Mouse (Mus musculus) MEL (cell line): Measurements from ENCODE around the gene Stab2. TPM values are rescaled to one million over a fixed set of nuclear protein-coding genes. Genes with fewer than 3 reads are reported as not detected.

Experiments used
- DNase-seq: peaks from one replicate; pipeline ENCODE4 v3.0.0; 2011; ENCODE audit warnings: low read depth, low spot score
- H3K27ac ChIP-seq: 2 replicates; pipeline ENCODE4 v1.5.1; 2012; ENCODE audit warnings: low read depth, mild to moderate bottlenecking, control low read depth, low read length, moderate library complexity; ENCODE audit not compliant: control insufficient read depth
- H3K27me3 ChIP-seq, 2 experiments: fragments of 150-350 bp in 1 of 2; sonication (generic) in 1 of 2; 2 replicates each; pipeline ENCODE4 v1.6.1; 2012; ENCODE audit warnings: low read length in 2 of 2, mild to moderate bottlenecking in 2 of 2, improper control_type of control experiment in 1 of 2, moderate library complexity in 1 of 2; ENCODE audit not compliant: insufficient read depth in 2 of 2, control insufficient read depth in 1 of 2
- H3K36me3 ChIP-seq, 2 experiments: 2 replicates each; pipeline ENCODE4 v1.6.1; 2012 to 2014; ENCODE audit warnings: low read length in 2 of 2, improper control_type of control experiment in 1 of 2, inconsistent platforms in 1 of 2, mild to moderate bottlenecking in 1 of 2; ENCODE audit not compliant: insufficient read depth in 2 of 2, control insufficient read depth in 1 of 2
- H3K4me1 ChIP-seq, 2 experiments: fragments of 150-350 bp in 1 of 2; sonication (generic) in 1 of 2; 2 replicates each; pipeline ENCODE4 v1.6.1; 2012; ENCODE audit warnings: low read length in 2 of 2, improper control_type of control experiment in 1 of 2, mild to moderate bottlenecking in 1 of 2; ENCODE audit not compliant: insufficient read depth in 2 of 2, control insufficient read depth in 1 of 2
- H3K4me3 ChIP-seq, 2 experiments: fragments of 150-350 bp in 1 of 2; sonication (generic) in 1 of 2; 2 replicates each; pipeline ENCODE4 v1.5.1; 2012; ENCODE audit warnings: low read depth in 2 of 2, low read length in 2 of 2, mild to moderate bottlenecking in 2 of 2, moderate library complexity in 2 of 2, control low read depth in 1 of 2, improper control_type of control experiment in 1 of 2; ENCODE audit not compliant: control insufficient read depth in 1 of 2, insufficient read depth in 1 of 2
- H3K79me2 ChIP-seq: 2 replicates; pipeline ENCODE4 v1.6.1; 2012; ENCODE audit warnings: mild to moderate bottlenecking, low read length, moderate library complexity; ENCODE audit not compliant: control insufficient read depth, poor library complexity, insufficient read depth
- H3K9ac ChIP-seq: 2 replicates; pipeline ENCODE4 v1.6.1; 2012; ENCODE audit warnings: low read depth, mild to moderate bottlenecking, control low read depth, low read length, moderate library complexity; ENCODE audit not compliant: control insufficient read depth, poor library complexity, severe bottlenecking
- H3K9me3 ChIP-seq: fragments of 150-350 bp; sonication (generic); replicated peaks from 2 replicates; pipeline ENCODE4 v1.6.1; 2012; ENCODE audit warnings: mild to moderate bottlenecking, low read length, improper control_type of control experiment, moderate library complexity; ENCODE audit not compliant: insufficient read depth
- BHLHE40 ChIP-seq: IDR thresholded peaks from 2 replicates; pipeline ENCODE4 v1.6.1; 2012; ENCODE audit warnings: low read depth, mild to moderate bottlenecking, inconsistent platforms, low read length, improper control_type of control experiment, borderline replicate concordance
- CHD1 ChIP-seq: IDR thresholded peaks from 2 replicates; pipeline ENCODE4 v1.6.1; 2012; ENCODE audit warnings: low read depth, mild to moderate bottlenecking, inconsistent platforms, low read length, improper control_type of control experiment
- CHD2 ChIP-seq: IDR thresholded peaks from 2 replicates; pipeline ENCODE4 v1.6.1; 2011; ENCODE audit warnings: low read length, improper control_type of control experiment
- CTCF ChIP-seq, 3 experiments: IDR thresholded peaks in 2 of 3; conservative IDR thresholded peaks in 1 of 3; 2 replicates each; pipeline ENCODE4 v1.5.1; 2011 to 2012; ENCODE audit warnings: low read length in 3 of 3, low read depth in 2 of 3, mild to moderate bottlenecking in 2 of 3, improper control_type of control experiment in 1 of 3, inconsistent platforms in 1 of 3, mixed read lengths in 1 of 3, moderate library complexity in 1 of 3; ENCODE audit not compliant: control insufficient read depth in 1 of 3, insufficient read depth in 1 of 3, poor library complexity in 1 of 3, severe bottlenecking in 1 of 3
- E2F4 ChIP-seq: IDR thresholded peaks from 2 replicates; pipeline ENCODE4 v1.6.1; 2011; ENCODE audit warnings: low read depth, low read length, improper control_type of control experiment, borderline replicate concordance
- ELF1 ChIP-seq: IDR thresholded peaks from 2 replicates; pipeline ENCODE4 v1.6.1; 2014; ENCODE audit warnings: low read depth, mild to moderate bottlenecking, inconsistent platforms, low read length, improper control_type of control experiment, moderate library complexity
- EP300 ChIP-seq, 2 experiments: IDR thresholded peaks; 2 replicates each; pipeline ENCODE4 v1.6.1; 2011; ENCODE audit warnings: improper control_type of control experiment in 2 of 2, low read length in 2 of 2, low read depth in 1 of 2, mild to moderate bottlenecking in 1 of 2
- GABPA ChIP-seq: IDR thresholded peaks from 2 replicates; pipeline ENCODE4 v1.6.1; 2012; ENCODE audit warnings: low read depth, mild to moderate bottlenecking, inconsistent platforms, low read length, improper control_type of control experiment, moderate library complexity
- JUND ChIP-seq: IDR thresholded peaks from 2 replicates; pipeline ENCODE4 v1.6.1; 2011; ENCODE audit warnings: low read depth, mild to moderate bottlenecking, improper control_type of control experiment, low read length
- MAFK ChIP-seq: IDR thresholded peaks from 2 replicates; pipeline ENCODE4 v1.6.1; 2011; ENCODE audit warnings: low read depth, mild to moderate bottlenecking, low read length, improper control_type of control experiment, borderline replicate concordance
- MAX ChIP-seq: IDR thresholded peaks from 2 replicates; pipeline ENCODE4 v1.6.1; 2011; ENCODE audit warnings: low read length, improper control_type of control experiment
- MEF2A ChIP-seq: IDR thresholded peaks from 2 replicates; pipeline ENCODE4 v1.6.1; 2014; ENCODE audit warnings: low read depth, mild to moderate bottlenecking, inconsistent platforms, low read length, improper control_type of control experiment; ENCODE audit not compliant: poor library complexity, insufficient replicate concordance, severe bottlenecking; ENCODE audit errors: extremely low read depth
- MYB ChIP-seq: IDR thresholded peaks from 2 replicates; pipeline ENCODE4 v1.6.1; 2011; ENCODE audit warnings: mild to moderate bottlenecking, low read depth, low read length, improper control_type of control experiment
- NRF1 ChIP-seq: IDR thresholded peaks from 2 replicates; pipeline ENCODE4 v1.6.1; 2014; ENCODE audit warnings: low read depth, mild to moderate bottlenecking, inconsistent platforms, low read length, improper control_type of control experiment, moderate library complexity; ENCODE audit not compliant: poor library complexity, insufficient read depth, severe bottlenecking
- POLR2AphosphoS2 ChIP-seq: IDR thresholded peaks from 2 replicates; pipeline ENCODE4 v1.6.1; 2011; ENCODE audit warnings: low read length, improper control_type of control experiment
- SIN3A ChIP-seq: IDR thresholded peaks from 2 replicates; pipeline ENCODE4 v1.6.1; 2012; ENCODE audit warnings: low read length, improper control_type of control experiment, inconsistent platforms
- TBP ChIP-seq: IDR thresholded peaks from 2 replicates; pipeline ENCODE4 v1.8.0; 2011; ENCODE audit warnings: low read depth, low read length, improper control_type of control experiment
- UBTF ChIP-seq: IDR thresholded peaks from 2 replicates; pipeline ENCODE4 v1.6.1; 2012; ENCODE audit warnings: low read depth, mild to moderate bottlenecking, inconsistent platforms, low read length, improper control_type of control experiment, moderate library complexity, borderline replicate concordance; ENCODE audit not compliant: insufficient read depth
- USF1 ChIP-seq: IDR thresholded peaks from 2 replicates; pipeline ENCODE4 v1.6.1; 2014; ENCODE audit warnings: low read depth, mild to moderate bottlenecking, inconsistent platforms, low read length, improper control_type of control experiment, moderate library complexity
- ZNF384 ChIP-seq: IDR thresholded peaks from 2 replicates; pipeline ENCODE4 v1.6.1; 2012; ENCODE audit warnings: low read depth, mild to moderate bottlenecking, inconsistent platforms, low read length, improper control_type of control experiment
- polyA plus RNA-seq, 2 experiments: library from polyadenylated mRNA; stranded (reverse) in 1 of 2; unstranded in 1 of 2; fragments of >175 nt in 1 of 2; fragments of >200 nt in 1 of 2; gene quantifications; 2 replicates each; pipeline versions ENCODE4 v1.2.1 to v1.2.4; 2012; ENCODE audit warnings: low replicate concordance in 2 of 2, low read depth in 1 of 2; ENCODE audit not compliant: insufficient read length in 2 of 2, insufficient read depth in 1 of 2, missing spikeins in 1 of 2
- total RNA-seq: library from RNA; depleted of rRNA; stranded (reverse); fragments of 300-350 nt; gene quantifications from 2 replicates; pipeline ENCODE4 v1.2.3, GENCODE M21; 2012

Stab2 gene
- total and polyA plus RNA-seq, 3 experiments, result 0.73 to 5.1 TPM; not detected in 1

- no peak overlapping the region for H3K4me3 ChIP-seq
- no peaks in the 10 kb centered on the region for H3K27me3 ChIP-seq
- peaks cover 0 to 10% of the 10 kb centered on the region in 2 experiments; a peak in 2 of 4 replicates for H3K36me3 ChIP-seq
- no peak overlapping the region for H3K27ac ChIP-seq
- TF ChIP-seq USF1 (no peak), EP300 (IDR thresholded peaks at IDR 0.05; ENCODE audit: low read depth in 1 of 2, low read length in 2 of 2) (no peak), MEF2A (no peak), CHD2 (no peak), MAX (no peak), GABPA (no peak), MAFK (no peak), POLR2AphosphoS2 (no peak), NRF1 (no peak), SIN3A (no peak)
- no peak overlapping the region for H3K9ac ChIP-seq
- DNase-seq, result no peak
- H3K4me1 ChIP-seq, result no peaks in the 10 kb centered on the region
- no peaks in the 10 kb centered on the region for H3K9me3 ChIP-seq
- no peaks in the 10 kb centered on the region; the same call in 1 of the 2 replicates for H3K79me2 ChIP-seq
Measured at GRCm38 (mm10) chr10:86810612-86811011, 197.2 kb downstream of the Stab2 start.

- H3K4me3 ChIP-seq, result no peak overlapping the region
- no peak overlapping the region for H3K27ac ChIP-seq
- no peaks in the 10 kb centered on the region; the same call in 1 of the 2 replicates for H3K79me2 ChIP-seq
- no peaks in the 10 kb centered on the region for H3K27me3 ChIP-seq
- TF ChIP-seq MYB, result no peak
- no peak for TF ChIP-seq TBP
- no peak for TF ChIP-seq E2F4
- TF ChIP-seq POLR2AphosphoS2, result no peak
- TF ChIP-seq JUND, result no peak
- no peak for TF ChIP-seq CHD1
- no peak for TF ChIP-seq EP300 (IDR thresholded peaks at IDR 0.05; ENCODE audit: low read depth in 1 of 2, low read length in 2 of 2)
- TF ChIP-seq CTCF (IDR thresholded peaks at IDR 0.05 in 2 of 3, conservative IDR thresholded peaks at IDR 0.05 in 1 of 3; ENCODE audit: control insufficient read depth in 1 of 3, insufficient read depth in 1 of 3, low read depth in 2 of 3, low read length in 3 of 3, poor library complexity in 1 of 3, severe bottlenecking in 1 of 3), result no peak
- TF ChIP-seq GABPA, result no peak
- TF ChIP-seq UBTF, result no peak
- TF ChIP-seq USF1, result no peak
- TF ChIP-seq ELF1, result no peak
- no peak for TF ChIP-seq BHLHE40
- no peak for TF ChIP-seq ZNF384
- TF ChIP-seq, all 39 proteins: peak for 0
- Histone ChIP-seq H3K9me3 (no peaks in the 10 kb centered on the region), H3K36me3 (peaks cover 0 to 12% of the 10 kb centered on the region in 2 experiments; a peak in 2 of 4 replicates), H3K4me1 (no peaks in the 10 kb centered on the region), H3K9ac (no peak overlapping the region)
- DNase-seq, result no peak
Measured at GRCm38 (mm10) chr10:86810000-86810399, 197.8 kb downstream of the Stab2 start.
